Mouse (Mus musculus) thymus, postnatal 0 days (tissue): ENCODE measurements around the gene Sppl3. TPM values are rescaled to one million over a fixed set of nuclear protein-coding genes. Genes with fewer than 3 reads are reported as not detected.

ENCODE experiments used
- DNase-seq: peaks from one replicate; pipeline ENCODE4 v3.0.0-alpha.2; 2015; ENCODE audit warnings: low spot score
- polyA plus RNA-seq: library from polyadenylated mRNA; unstranded; fragments of >200 nt; fragmentation: Nextera tagmentation; extraction: Ambion mirVana; gene quantifications from 2 replicates; pipeline ENCODE4 v1.2.1, GENCODE M21; 2015

The Sppl3 gene
- polyA plus RNA-seq, 1 experiment from 2014 or later: 22.3 TPM

GRCm38 (mm10) chr5:115124690-115125089, 113.8 kb downstream of the Sppl3 start:
- no peak for DNase-seq

DNA sequence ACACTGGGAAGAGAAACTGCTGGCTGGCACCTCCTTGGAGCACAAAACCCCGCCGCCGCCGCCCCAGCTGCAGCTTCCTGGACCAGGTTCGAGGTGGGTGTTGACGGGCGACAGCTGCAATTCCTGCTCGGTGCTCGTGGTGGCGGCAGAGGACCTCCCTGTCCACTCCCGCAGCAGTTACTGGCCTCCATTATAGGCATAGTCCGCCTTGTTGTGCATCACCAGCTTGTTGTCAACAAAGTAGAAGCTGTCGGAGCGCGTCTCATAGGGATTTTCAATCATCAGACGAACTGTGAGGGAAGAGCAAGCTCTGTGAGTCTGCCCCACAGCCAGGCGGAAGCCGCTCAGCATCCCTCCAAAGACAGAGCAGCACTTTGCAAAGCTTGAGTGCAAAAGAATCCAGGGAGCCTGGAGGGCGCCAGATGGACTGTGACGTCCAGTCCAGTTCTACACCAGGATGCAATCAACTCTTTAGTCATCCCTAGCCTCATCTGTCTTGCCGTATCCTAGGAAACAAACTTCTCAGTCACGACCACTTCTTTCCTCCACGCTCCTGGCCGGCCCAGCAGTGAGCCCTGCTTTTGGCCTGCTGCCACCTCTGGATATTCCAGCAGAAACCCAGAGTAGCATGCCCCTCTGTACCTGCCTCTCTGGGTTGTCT, 114.4 kb downstream of the Sppl3 start:
- peak; percentile 86 for DNase-seq

DNA sequence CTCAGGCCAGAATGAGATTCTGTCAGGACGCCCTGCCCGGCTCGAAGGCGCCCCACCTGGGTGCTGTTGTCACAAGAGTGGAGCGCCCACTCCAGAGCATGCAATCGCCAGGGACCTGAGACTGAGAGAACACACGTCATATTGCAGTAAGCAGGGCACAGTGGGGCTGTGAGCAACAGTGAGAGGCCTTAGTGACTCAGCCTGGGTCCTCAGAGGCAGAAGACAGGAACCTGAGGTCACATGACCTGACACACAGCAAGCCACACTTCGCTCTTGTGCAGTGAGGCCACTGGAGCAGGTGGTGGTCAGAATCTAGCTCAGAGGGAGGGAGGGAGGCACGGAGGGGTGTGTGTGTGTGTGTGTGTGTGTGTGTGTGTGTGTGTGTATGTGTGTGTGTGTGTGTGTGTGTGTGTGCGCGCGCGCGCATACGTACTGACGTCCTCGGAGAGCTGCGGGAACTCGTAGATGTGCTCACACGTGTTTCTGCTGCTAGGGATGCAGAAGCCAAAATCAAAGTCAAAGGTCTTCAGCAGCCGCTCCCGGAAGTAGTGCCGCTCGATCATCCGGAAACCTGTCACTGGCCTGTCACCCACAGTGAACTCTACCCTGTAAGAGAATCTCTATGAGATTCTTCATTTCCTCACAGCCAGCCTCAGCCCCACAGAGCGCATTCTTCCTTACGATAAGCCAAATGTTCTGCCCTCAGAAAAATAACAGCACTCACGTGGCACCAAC, 115.8 kb downstream of the Sppl3 start:
- no peak for DNase-seq

DNA sequence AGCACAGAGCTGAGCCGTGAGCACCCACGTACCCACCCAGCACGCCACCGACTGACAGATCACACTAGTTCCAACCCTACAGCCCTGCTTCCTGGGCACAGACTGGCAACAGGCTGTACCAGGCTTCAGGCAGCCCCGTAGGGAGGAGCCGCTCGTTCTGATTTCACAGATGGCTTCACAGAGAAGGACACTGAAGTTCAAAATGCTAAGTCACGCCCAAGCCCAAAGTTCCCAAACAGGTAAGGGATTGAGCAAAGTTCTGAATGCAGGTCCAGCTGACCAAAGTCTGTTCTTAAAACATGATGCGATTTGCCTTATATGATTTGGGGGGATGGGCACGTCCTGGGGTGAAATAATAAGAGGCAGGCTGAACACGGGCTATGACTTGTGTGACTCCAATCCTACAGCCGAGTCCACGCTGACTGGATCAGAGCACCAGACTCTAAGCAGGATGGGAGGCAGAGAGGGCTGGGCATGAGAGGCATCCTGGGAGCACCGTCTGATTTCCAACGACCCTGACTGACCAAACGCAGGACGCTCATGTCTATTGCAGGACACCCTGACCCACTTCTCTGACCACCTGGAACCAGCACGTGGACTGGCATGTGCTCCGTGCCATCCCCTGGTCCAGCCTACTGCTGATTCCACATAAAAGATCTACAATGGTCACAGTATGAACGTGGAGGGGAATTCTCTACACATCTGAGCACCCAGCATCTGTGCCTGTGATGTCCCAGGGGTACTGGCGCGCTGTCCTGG, 116.7 kb downstream of the Sppl3 start:
- DNase-seq: no peak

- no peak for DNase-seq
These were observed 118.4 kb downstream of the Sppl3 start for GRCm38 (mm10) chr5:115129328-115129727.

- no peak for DNase-seq
These were observed 121.5 kb downstream of the Sppl3 start for GRCm38 (mm10) chr5:115132465-115132864.

DNA sequence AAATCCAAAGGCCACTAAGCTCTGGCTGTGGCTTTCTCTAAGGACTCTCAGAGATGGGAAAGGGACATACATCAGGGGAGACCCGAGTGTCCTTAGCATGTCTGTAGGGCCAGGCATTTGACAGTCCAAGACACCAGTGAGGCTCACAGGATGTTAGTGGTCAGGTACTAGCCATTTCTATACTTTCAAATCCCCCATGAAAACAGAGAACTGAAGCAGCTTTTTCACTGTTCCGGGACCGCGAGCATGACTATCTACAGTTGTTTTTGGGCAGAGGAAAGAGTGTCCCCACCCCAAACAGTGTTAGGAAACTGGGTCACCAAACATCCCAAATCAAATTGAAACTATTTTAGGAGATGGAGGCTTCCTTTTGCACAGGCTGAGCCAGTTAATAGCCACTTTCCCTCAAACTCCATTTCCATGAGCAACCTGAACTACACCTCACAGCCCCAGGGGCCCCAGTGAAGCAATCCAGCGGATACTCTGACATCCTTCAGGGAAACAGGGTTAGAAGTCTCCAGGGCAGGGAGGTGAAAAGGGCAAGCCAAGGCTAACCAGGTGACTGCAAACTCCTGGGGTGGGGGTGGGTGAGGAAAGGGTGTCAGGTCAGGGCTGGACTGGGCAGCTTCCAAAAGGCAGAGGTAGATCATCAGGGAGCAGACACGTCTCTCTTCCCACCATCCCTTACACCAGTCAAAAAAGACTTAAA, 122.6 kb downstream of the Sppl3 start:
- DNase-seq: no peak

- peak; percentile 88 for DNase-seq
These were observed 123.6 kb downstream of the Sppl3 start, which contains the start of gene Unc119b for GRCm38 (mm10) chr5:115134234-115135165. Gene Unc119b, minus strand, starts transcription at chr5:115134975.

GRCm38 (mm10) chr5:115139124-115139523, 128.2 kb downstream of the Sppl3 start:
- DNase-seq: no peak

GRCm38 (mm10) chr5:115140726-115141125, 129.8 kb downstream of the Sppl3 start:
- DNase-seq: no peak

GRCm38 (mm10) chr5:115142166-115142697, 131.3 kb downstream of the Sppl3 start:
- DNase-seq: no peak

- DNase-seq: no peak
These were observed 132.6 kb downstream of the Sppl3 start for GRCm38 (mm10) chr5:115143552-115143951.

- no peak for DNase-seq
These were observed 133.5 kb downstream of the Sppl3 start for GRCm38 (mm10) chr5:115144471-115144870.

DNA sequence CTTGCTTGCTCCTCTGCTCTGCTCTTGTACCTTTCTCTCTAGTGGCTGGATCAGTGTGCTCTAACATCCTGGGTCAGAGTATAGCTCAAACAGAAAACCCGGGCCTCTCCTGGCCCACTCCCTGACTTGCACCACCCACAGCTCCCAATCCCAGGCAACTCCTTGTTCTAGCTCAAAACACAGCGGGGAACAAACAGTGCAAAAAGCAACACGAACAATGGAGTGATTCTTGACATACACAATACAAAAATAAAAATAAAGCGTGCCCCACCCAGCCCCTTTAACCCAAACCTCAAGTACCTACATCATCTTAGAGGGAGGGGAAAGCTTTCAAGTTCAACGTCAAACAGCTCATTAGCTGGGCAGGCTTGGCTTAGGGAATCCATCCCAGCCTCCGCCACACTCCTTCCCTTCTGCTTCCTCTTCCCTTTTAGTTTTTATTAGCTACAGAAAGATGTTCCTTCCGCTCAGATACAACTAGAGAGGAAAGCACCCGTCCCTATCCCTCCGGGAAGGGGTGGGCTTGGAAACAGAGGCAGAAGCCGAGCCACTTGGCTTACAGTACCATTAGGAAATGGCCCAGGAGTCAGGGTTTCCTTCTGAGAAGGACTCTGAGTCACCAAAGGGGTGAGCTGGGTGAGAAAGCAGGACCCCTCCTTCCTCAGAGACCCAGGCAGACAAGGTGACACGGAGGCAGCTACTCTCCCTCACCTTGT, 134.5 kb downstream of the Sppl3 start:
- DNase-seq: no peak

DNA sequence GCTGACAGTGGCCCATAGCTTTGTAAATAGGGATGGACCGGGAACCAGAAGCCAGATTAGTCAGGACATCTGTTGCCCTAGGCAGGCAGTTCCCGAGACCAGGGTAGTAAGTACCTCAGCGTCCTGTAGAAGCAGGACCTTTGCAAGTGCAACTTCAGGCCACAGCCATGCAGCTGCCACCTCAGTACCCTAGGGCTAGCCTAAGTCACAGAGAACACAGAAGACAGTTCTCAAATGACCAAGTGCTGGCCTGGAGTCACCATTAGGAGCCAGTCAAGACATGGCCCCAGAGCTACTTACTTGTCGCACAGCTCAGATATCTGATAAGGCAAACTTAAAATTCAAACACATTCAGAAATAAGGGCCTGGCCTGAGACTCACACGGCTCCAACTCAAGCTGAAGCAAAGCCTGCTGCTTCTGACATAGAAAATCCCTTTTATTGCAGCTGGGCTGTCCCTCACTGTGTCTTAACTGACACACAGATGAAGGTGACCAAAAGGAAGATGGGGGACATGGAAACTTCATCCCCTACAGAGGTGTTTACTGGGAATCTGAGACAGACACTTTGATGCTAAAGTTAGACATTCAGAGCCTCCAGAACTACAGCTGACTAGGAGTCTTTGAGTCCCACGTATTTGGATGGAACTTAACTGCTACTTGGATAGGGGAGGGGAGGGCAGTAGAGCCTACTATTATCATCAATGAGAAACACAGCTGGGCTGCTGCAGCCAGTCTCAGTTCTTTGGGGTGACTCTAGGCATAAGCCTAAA, 135.2 kb downstream of the Sppl3 start:
- no peak for DNase-seq

- DNase-seq: no peak
These were observed 135.8 kb downstream of the Sppl3 start for GRCm38 (mm10) chr5:115146747-115147130.

- no peak for DNase-seq
These were observed 136.5 kb downstream of the Sppl3 start for GRCm38 (mm10) chr5:115147388-115147787.

DNA sequence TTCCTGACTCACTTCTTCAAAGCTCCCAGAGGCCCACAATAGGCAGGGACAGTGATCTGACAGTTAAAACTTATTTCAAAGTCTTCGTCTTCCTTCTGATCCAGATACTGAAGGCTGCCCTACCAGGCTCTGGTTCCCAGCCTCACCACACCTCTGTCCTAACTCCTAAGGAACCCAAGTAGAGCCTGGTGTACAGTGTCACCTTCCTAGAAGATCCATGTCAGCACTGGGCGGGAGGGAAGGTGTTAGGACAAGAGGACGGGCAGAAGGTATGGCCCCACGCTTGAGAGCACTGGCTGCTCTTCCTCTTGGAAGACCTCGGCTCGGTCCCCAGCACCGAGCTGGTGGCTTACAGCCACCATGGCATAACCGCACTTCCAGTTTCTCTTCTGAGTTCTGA, 137.4 kb downstream of the Sppl3 start:
- DNase-seq: no peak
